Mouse (Mus musculus) E14TG2a.4 (cell line): Measurements from ENCODE around the gene Mylk.

Experiments used
- CTCF ChIP-seq: conservative IDR thresholded peaks from 2 replicates; pipeline ENCODE4 v1.5.1; 2014; ENCODE audit warnings: low read length
- NANOG ChIP-seq: IDR thresholded peaks from 2 replicates; pipeline ENCODE4 v1.6.1; 2014; ENCODE audit warnings: borderline replicate concordance, low read length, mixed read lengths
- POU5F1 ChIP-seq: IDR thresholded peaks from 2 replicates; pipeline ENCODE4 v1.6.1; 2014; ENCODE audit warnings: low read length, borderline replicate concordance

GRCm38 (mm10) chr16:34825111-34825744 is 80.2 kb downstream of the Mylk start:
- TF ChIP-seq CTCF (no peak), POU5F1 (no peak), NANOG (no peak)
